Mouse (Mus musculus): ENCODE results near the gene Vmn1r125. TPM values are rescaled to one million over a fixed set of nuclear protein-coding genes. Genes with fewer than 3 reads are reported as not detected.
"Not testable (repeated sequence)": the region's sequence is repeated elsewhere in the genome, so short reads cannot be mapped to it uniquely, and the experiment has no call there.

The Vmn1r125 gene
- polyA plus RNA-seq (2016; fragmentation: Nextera tagmentation; extraction: Ambion mirVana): not detected in 2 replicates

- 79% methylated on average over 3 of the region's 3 CpGs for WGBS
- H3K36me3 ChIP-seq (replicated peaks); H3K9me3 ChIP-seq; H3K4me3 ChIP-seq; DNase-seq (ENCODE audit: extremely low spot score, low spot score); H3K27ac ChIP-seq; H3K4me1 ChIP-seq; H3K27me3 ChIP-seq (ENCODE audit: poor library complexity, severe bottlenecking): not testable (repeated sequence)
Measured at GRCm38 (mm10) chr7:21271879-21272278, at the start of gene Vmn1r125. Vmn1r125 (plus strand) TSS chr7:21272179.

DNA sequence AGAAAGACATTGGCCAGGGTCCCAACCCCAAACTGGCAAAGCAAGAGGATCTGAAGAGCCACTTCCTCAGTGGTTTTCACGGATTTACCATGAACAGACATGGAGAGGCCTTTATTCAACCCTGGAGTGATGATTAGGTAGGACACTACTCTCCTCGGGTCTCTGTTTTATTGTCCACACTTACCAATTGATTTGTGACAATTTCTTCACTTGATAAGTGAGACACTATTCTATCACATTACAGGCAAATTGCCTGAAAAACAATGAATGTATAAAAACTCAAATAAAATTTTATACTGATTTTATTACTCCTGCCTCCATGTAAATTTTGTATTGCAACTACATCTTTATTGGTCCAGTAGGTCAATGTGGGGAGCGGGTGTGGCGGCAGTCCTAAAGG lies 11.5 kb upstream of the Vmn1r125 start, which contains the start of gene Vmn1r124:
TSS of gene Vmn1r124 (minus strand) at position 101 of the 400 bp plus-strand sequence.
- 75% methylated on average over 4 of the region's 4 CpGs for WGBS
- H3K9me3 ChIP-seq; H3K27ac ChIP-seq; H3K27me3 ChIP-seq (ENCODE audit: poor library complexity, severe bottlenecking); H3K36me3 ChIP-seq (replicated peaks); DNase-seq (ENCODE audit: extremely low spot score, low spot score); H3K4me1 ChIP-seq; H3K4me3 ChIP-seq: not testable (repeated sequence)

DNA sequence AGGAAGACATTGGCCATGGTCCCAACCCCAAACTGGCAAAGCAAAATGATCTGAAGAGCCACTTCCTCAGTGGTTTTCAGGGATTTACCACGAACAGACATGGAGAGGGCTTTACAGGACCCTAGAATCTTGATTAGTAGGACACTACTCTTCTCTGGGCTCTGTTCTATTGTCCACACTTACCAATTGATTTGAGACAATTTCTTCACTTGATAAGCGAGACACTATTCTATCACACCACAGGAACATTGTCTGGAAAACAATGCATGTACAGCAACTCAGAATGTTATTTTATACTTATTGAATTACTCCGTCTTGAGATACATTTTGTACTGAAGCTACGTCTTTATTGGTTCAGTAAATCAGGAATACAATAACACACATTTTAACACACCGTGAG lies 29.4 kb downstream of the Vmn1r125 start, which contains the start of gene Vmn1r126:
TSS of gene Vmn1r126 (minus strand) at position 101 of the 400 bp plus-strand sequence.
- H3K27me3 ChIP-seq (ENCODE audit: poor library complexity, severe bottlenecking); H3K36me3 ChIP-seq (replicated peaks); H3K9me3 ChIP-seq; H3K27ac ChIP-seq; DNase-seq (ENCODE audit: extremely low spot score, low spot score); H3K4me1 ChIP-seq; H3K4me3 ChIP-seq: not testable (repeated sequence)
- WGBS: no CpG with 5 or more reads among the region's 5 CpGs

GRCm38 (mm10) chr7:21319761-21320160 lies 47.8 kb downstream of the Vmn1r125 start, which contains the start of gene Vmn1r127:
Vmn1r127 (minus strand) TSS chr7:21319861.
- H3K27me3 ChIP-seq (ENCODE audit: poor library complexity, severe bottlenecking); DNase-seq (ENCODE audit: extremely low spot score, low spot score); H3K9me3 ChIP-seq; H3K27ac ChIP-seq; H3K4me1 ChIP-seq; H3K36me3 ChIP-seq (replicated peaks); H3K4me3 ChIP-seq: not testable (repeated sequence)
- no CpG with 5 or more reads among the region's 3 CpGs for WGBS

Other genes starting within 250 kb of the Vmn1r125 start
- gene Vmn1r120, start 218.4 kb upstream of the Vmn1r125 start, polyA plus RNA-seq (2016; fragmentation: Nextera tagmentation; extraction: Ambion mirVana): not detected in 2 replicates
- gene Vmn1r121, start 173.7 kb upstream of the Vmn1r125 start, polyA plus RNA-seq (2016; fragmentation: Nextera tagmentation; extraction: Ambion mirVana): not detected in 2 replicates
- not detected in 2 replicates for gene Vmn1r122, start 138.1 kb upstream of the Vmn1r125 start, polyA plus RNA-seq (2016; fragmentation: Nextera tagmentation; extraction: Ambion mirVana)
- gene Vmn1r123, start 110.0 kb upstream of the Vmn1r125 start, polyA plus RNA-seq (2016; fragmentation: Nextera tagmentation; extraction: Ambion mirVana): not detected in 2 replicates
- gene Gm5157, start 81.8 kb upstream of the Vmn1r125 start, polyA plus RNA-seq (2016; fragmentation: Nextera tagmentation; extraction: Ambion mirVana): not detected in 2 replicates
- gene Vmn1r124, start 11.6 kb upstream of the Vmn1r125 start, polyA plus RNA-seq (2016; fragmentation: Nextera tagmentation; extraction: Ambion mirVana): not detected in 2 replicates
- not detected in 2 replicates for gene Vmn1r126, start 29.3 kb downstream of the Vmn1r125 start, polyA plus RNA-seq (2016; fragmentation: Nextera tagmentation; extraction: Ambion mirVana)
- gene Vmn1r127, start 47.7 kb downstream of the Vmn1r125 start, polyA plus RNA-seq (2016; fragmentation: Nextera tagmentation; extraction: Ambion mirVana): not detected in 2 replicates
- not detected in 2 replicates for gene Vmn1r128, start 77.2 kb downstream of the Vmn1r125 start, polyA plus RNA-seq (2016; fragmentation: Nextera tagmentation; extraction: Ambion mirVana)
- gene Vmn1r129, start 89.1 kb downstream of the Vmn1r125 start, polyA plus RNA-seq (2016; fragmentation: Nextera tagmentation; extraction: Ambion mirVana): not detected in 2 replicates
- gene Gm6882, start 160.6 kb downstream of the Vmn1r125 start, polyA plus RNA-seq (2016; fragmentation: Nextera tagmentation; extraction: Ambion mirVana): not detected in 2 replicates
- not detected in 2 replicates for gene Vmn1r130, start 239.6 kb downstream of the Vmn1r125 start, polyA plus RNA-seq (2016; fragmentation: Nextera tagmentation; extraction: Ambion mirVana)

Measured in forebrain, embryonic 10.5 days (tissue).